Mouse (Mus musculus): Measurements from ENCODE around the gene Zfp383.
"Not testable (repeated sequence)": the region's sequence is repeated elsewhere in the genome, so short reads cannot be mapped to it uniquely, and the experiment has no call there.

Zfp383 gene

GRCm38 (mm10) chr7:29908130-29908950, at the start of gene Zfp383:
Zfp383 (plus strand) TSS chr7:29908223.
- DNase-seq (ENCODE audit: low spot score): peak; percentile 78

- DNase-seq (ENCODE audit: low spot score): peak; percentile 88
These were observed 48.2 kb upstream of the Zfp383 start, which contains the start of gene Zfp420 for GRCm38 (mm10) chr7:29859532-29860517. Zfp420 (plus strand) TSS chr7:29859979.

GRCm38 (mm10) chr7:29861660-29862059, 46.4 kb upstream of the Zfp383 start:
- DNase-seq (ENCODE audit: low spot score): no peak

- no peak for DNase-seq (ENCODE audit: low spot score)
These were observed 33.8 kb upstream of the Zfp383 start for GRCm38 (mm10) chr7:29874256-29874655.

GRCm38 (mm10) chr7:29877561-29877960, 30.5 kb upstream of the Zfp383 start:
- not testable (repeated sequence) for DNase-seq (ENCODE audit: low spot score)

- no peak for DNase-seq (ENCODE audit: low spot score)
These were observed 28.0 kb upstream of the Zfp383 start for GRCm38 (mm10) chr7:29880056-29880455.

GRCm38 (mm10) chr7:29880916-29881315, 27.1 kb upstream of the Zfp383 start:
- no peak for DNase-seq (ENCODE audit: low spot score)

- no peak for DNase-seq (ENCODE audit: low spot score)
These were observed 17.5 kb upstream of the Zfp383 start for GRCm38 (mm10) chr7:29890501-29890900.

GRCm38 (mm10) chr7:29892756-29893155, 15.3 kb upstream of the Zfp383 start:
- no peak for DNase-seq (ENCODE audit: low spot score)

GRCm38 (mm10) chr7:29898351-29898750, 9.7 kb upstream of the Zfp383 start:
- DNase-seq (ENCODE audit: low spot score): no peak

GRCm38 (mm10) chr7:29904101-29904500, 3.9 kb upstream of the Zfp383 start:
- no peak for DNase-seq (ENCODE audit: low spot score)

GRCm38 (mm10) chr7:29905966-29906681, 1.9 kb upstream of the Zfp383 start, which contains the start of gene Zfp27:
Zfp27 (minus strand) TSS chr7:29906572.
- peak; percentile 84 for DNase-seq (ENCODE audit: low spot score)

- DNase-seq (ENCODE audit: low spot score): no peak
These were observed 1.4 kb upstream of the Zfp383 start for GRCm38 (mm10) chr7:29906682-29907058.

- DNase-seq (ENCODE audit: low spot score): peak; percentile 9
These were observed 817 bp upstream of the Zfp383 start for GRCm38 (mm10) chr7:29907206-29907605.

- DNase-seq (ENCODE audit: low spot score): peak; percentile 48
These were observed 2.2 kb downstream of the Zfp383 start for GRCm38 (mm10) chr7:29910252-29910651.

GRCm38 (mm10) chr7:29912172-29912571, 4.1 kb downstream of the Zfp383 start:
- no peak for DNase-seq (ENCODE audit: low spot score)

- no peak for DNase-seq (ENCODE audit: low spot score)
These were observed 9.5 kb downstream of the Zfp383 start for GRCm38 (mm10) chr7:29917371-29918061.

- no peak for DNase-seq (ENCODE audit: low spot score)
These were observed 10.0 kb downstream of the Zfp383 start for GRCm38 (mm10) chr7:29918062-29918453.

- DNase-seq (ENCODE audit: low spot score): no peak
These were observed 13.5 kb downstream of the Zfp383 start for GRCm38 (mm10) chr7:29921439-29922093.

- no peak for DNase-seq (ENCODE audit: low spot score)
These were observed 14.8 kb downstream of the Zfp383 start for GRCm38 (mm10) chr7:29922780-29923179.

GRCm38 (mm10) chr7:29938856-29939255, 30.8 kb downstream of the Zfp383 start:
- DNase-seq (ENCODE audit: low spot score): no peak
